Mouse (Mus musculus): ENCODE measurements around the gene Eif3g.

Eif3g gene

GRCm38 (mm10) chr9:20898511-20899073 is at the start of gene Eif3g:
Gene Eif3g, minus strand, starts transcription at chr9:20898623.
- peak in 1 of 2 experiments; percentile 84 for DNase-seq (ENCODE audit: low spot score in 2 of 2)

GRCm38 (mm10) chr9:20946066-20946880 is 47.9 kb upstream of the Eif3g start:
- no peak for DNase-seq (ENCODE audit: low spot score in 2 of 2)

GRCm38 (mm10) chr9:20944697-20945370 is 46.4 kb upstream of the Eif3g start:
- DNase-seq (ENCODE audit: low spot score in 2 of 2), result no peak

GRCm38 (mm10) chr9:20943911-20944310 is 45.5 kb upstream of the Eif3g start:
- no peak for DNase-seq (ENCODE audit: low spot score in 2 of 2)

- DNase-seq (ENCODE audit: low spot score in 2 of 2), result no peak
These were observed 45.0 kb upstream of the Eif3g start for GRCm38 (mm10) chr9:20943396-20943795.

GRCm38 (mm10) chr9:20923258-20923657 is 24.8 kb upstream of the Eif3g start:
- DNase-seq (ENCODE audit: low spot score in 2 of 2), result no peak

- no peak for DNase-seq (ENCODE audit: low spot score in 2 of 2)
These were observed 17.7 kb upstream of the Eif3g start for GRCm38 (mm10) chr9:20916160-20916559.

GRCm38 (mm10) chr9:20909948-20910347 is 11.5 kb upstream of the Eif3g start:
- no peak for DNase-seq (ENCODE audit: low spot score in 2 of 2)

- DNase-seq (ENCODE audit: low spot score in 2 of 2), result no peak
These were observed 3.7 kb upstream of the Eif3g start for GRCm38 (mm10) chr9:20902174-20902491.

GRCm38 (mm10) chr9:20901466-20902173 is 3.2 kb upstream of the Eif3g start:
- no peak for DNase-seq (ENCODE audit: low spot score in 2 of 2)

GRCm38 (mm10) chr9:20897736-20898510 is 500 bp downstream of the Eif3g start:
- DNase-seq (ENCODE audit: low spot score in 2 of 2), result no peak

GRCm38 (mm10) chr9:20895382-20895781 is 3.0 kb downstream of the Eif3g start:
- DNase-seq (ENCODE audit: low spot score in 2 of 2), result no peak

GRCm38 (mm10) chr9:20894629-20895028 is 3.8 kb downstream of the Eif3g start:
- DNase-seq (ENCODE audit: low spot score in 2 of 2), result peak in 1 of 2 experiments; percentile 11

GRCm38 (mm10) chr9:20893590-20894343 is 4.7 kb downstream of the Eif3g start:
- DNase-seq (ENCODE audit: low spot score in 2 of 2), result peak in 1 of 2 experiments; percentile 10

GRCm38 (mm10) chr9:20893069-20893468 is 5.4 kb downstream of the Eif3g start:
- DNase-seq (ENCODE audit: low spot score in 2 of 2), result peak in 1 of 2 experiments; percentile 10

GRCm38 (mm10) chr9:20892104-20892653 is 6.2 kb downstream of the Eif3g start:
- DNase-seq (ENCODE audit: low spot score in 2 of 2), result no peak

- DNase-seq (ENCODE audit: low spot score in 2 of 2), result peak in 1 of 2 experiments; percentile 8
These were observed 6.9 kb downstream of the Eif3g start for GRCm38 (mm10) chr9:20891339-20892103.

- DNase-seq (ENCODE audit: low spot score in 2 of 2), result no peak
These were observed 8.0 kb downstream of the Eif3g start for GRCm38 (mm10) chr9:20890411-20890810.
